Mouse (Mus musculus) MEL (cell line): Measurements from ENCODE around the gene Omt2a. TPM values are rescaled to one million over a fixed set of nuclear protein-coding genes. Genes with fewer than 3 reads are reported as not detected.

Experiments
- DNase-seq: peaks from one replicate; pipeline ENCODE4 v3.0.0; 2011; ENCODE audit warnings: low read depth, low spot score
- H3K27ac ChIP-seq: 2 replicates; pipeline ENCODE4 v1.5.1; 2012; ENCODE audit warnings: low read depth, mild to moderate bottlenecking, control low read depth, low read length, moderate library complexity; ENCODE audit not compliant: control insufficient read depth
- H3K27me3 ChIP-seq, 2 experiments: fragments of 150-350 bp in 1 of 2; sonication (generic) in 1 of 2; 2 replicates each; pipeline ENCODE4 v1.6.1; 2012; ENCODE audit warnings: low read length in 2 of 2, mild to moderate bottlenecking in 2 of 2, improper control_type of control experiment in 1 of 2, moderate library complexity in 1 of 2; ENCODE audit not compliant: insufficient read depth in 2 of 2, control insufficient read depth in 1 of 2
- H3K36me3 ChIP-seq, 2 experiments: 2 replicates each; pipeline ENCODE4 v1.6.1; 2012 to 2014; ENCODE audit warnings: low read length in 2 of 2, improper control_type of control experiment in 1 of 2, inconsistent platforms in 1 of 2, mild to moderate bottlenecking in 1 of 2; ENCODE audit not compliant: insufficient read depth in 2 of 2, control insufficient read depth in 1 of 2
- H3K4me1 ChIP-seq, 2 experiments: fragments of 150-350 bp in 1 of 2; sonication (generic) in 1 of 2; 2 replicates each; pipeline ENCODE4 v1.6.1; 2012; ENCODE audit warnings: low read length in 2 of 2, improper control_type of control experiment in 1 of 2, mild to moderate bottlenecking in 1 of 2; ENCODE audit not compliant: insufficient read depth in 2 of 2, control insufficient read depth in 1 of 2
- H3K4me3 ChIP-seq, 2 experiments: fragments of 150-350 bp in 1 of 2; sonication (generic) in 1 of 2; 2 replicates each; pipeline ENCODE4 v1.5.1; 2012; ENCODE audit warnings: low read depth in 2 of 2, low read length in 2 of 2, mild to moderate bottlenecking in 2 of 2, moderate library complexity in 2 of 2, control low read depth in 1 of 2, improper control_type of control experiment in 1 of 2; ENCODE audit not compliant: control insufficient read depth in 1 of 2, insufficient read depth in 1 of 2
- H3K79me2 ChIP-seq: 2 replicates; pipeline ENCODE4 v1.6.1; 2012; ENCODE audit warnings: mild to moderate bottlenecking, low read length, moderate library complexity; ENCODE audit not compliant: control insufficient read depth, poor library complexity, insufficient read depth
- H3K9ac ChIP-seq: 2 replicates; pipeline ENCODE4 v1.6.1; 2012; ENCODE audit warnings: low read depth, mild to moderate bottlenecking, control low read depth, low read length, moderate library complexity; ENCODE audit not compliant: control insufficient read depth, poor library complexity, severe bottlenecking
- H3K9me3 ChIP-seq: fragments of 150-350 bp; sonication (generic); replicated peaks from 2 replicates; pipeline ENCODE4 v1.6.1; 2012; ENCODE audit warnings: mild to moderate bottlenecking, low read length, improper control_type of control experiment, moderate library complexity; ENCODE audit not compliant: insufficient read depth
- CHD2 ChIP-seq: IDR thresholded peaks from 2 replicates; pipeline ENCODE4 v1.6.1; 2011; ENCODE audit warnings: low read length, improper control_type of control experiment
- E2F4 ChIP-seq: IDR thresholded peaks from 2 replicates; pipeline ENCODE4 v1.6.1; 2011; ENCODE audit warnings: low read depth, low read length, improper control_type of control experiment, borderline replicate concordance
- EP300 ChIP-seq, 2 experiments: IDR thresholded peaks; 2 replicates each; pipeline ENCODE4 v1.6.1; 2011; ENCODE audit warnings: improper control_type of control experiment in 2 of 2, low read length in 2 of 2, low read depth in 1 of 2, mild to moderate bottlenecking in 1 of 2
- GATA1 ChIP-seq: IDR thresholded peaks from 2 replicates; pipeline ENCODE4 v1.6.1; 2011; ENCODE audit warnings: low read depth, low read length, improper control_type of control experiment
- MAX ChIP-seq: IDR thresholded peaks from 2 replicates; pipeline ENCODE4 v1.6.1; 2011; ENCODE audit warnings: low read length, improper control_type of control experiment
- MAZ ChIP-seq: IDR thresholded peaks from 2 replicates; pipeline ENCODE4 v1.6.1; 2012; ENCODE audit warnings: low read depth, mild to moderate bottlenecking, inconsistent platforms, low read length, improper control_type of control experiment
- MXI1 ChIP-seq: IDR thresholded peaks from 2 replicates; pipeline ENCODE4 v1.6.1; 2011; ENCODE audit warnings: mild to moderate bottlenecking, low read depth, low read length, improper control_type of control experiment
- MYB ChIP-seq: IDR thresholded peaks from 2 replicates; pipeline ENCODE4 v1.6.1; 2011; ENCODE audit warnings: mild to moderate bottlenecking, low read depth, low read length, improper control_type of control experiment
- MYC ChIP-seq: IDR thresholded peaks from 2 replicates; pipeline ENCODE4 v1.6.1; 2011; ENCODE audit warnings: low read depth, mild to moderate bottlenecking, low read length, improper control_type of control experiment, moderate library complexity
- POLR2A ChIP-seq, 2 experiments: IDR thresholded peaks; 2 replicates each; pipeline ENCODE4 v1.6.1; 2011 to 2012; ENCODE audit warnings: low read length in 2 of 2, mild to moderate bottlenecking in 2 of 2, control low read depth in 1 of 2, improper control_type of control experiment in 1 of 2, low read depth in 1 of 2, moderate library complexity in 1 of 2; ENCODE audit not compliant: control insufficient read depth in 1 of 2, insufficient read depth in 1 of 2, poor library complexity in 1 of 2
- RCOR1 ChIP-seq: IDR thresholded peaks from 2 replicates; pipeline ENCODE4 v1.6.1; 2012; ENCODE audit warnings: low read depth, mild to moderate bottlenecking, inconsistent platforms, low read length, improper control_type of control experiment
- SIN3A ChIP-seq: IDR thresholded peaks from 2 replicates; pipeline ENCODE4 v1.6.1; 2012; ENCODE audit warnings: low read length, improper control_type of control experiment, inconsistent platforms
- SMC3 ChIP-seq: IDR thresholded peaks from 2 replicates; pipeline ENCODE4 v1.6.1; 2011; ENCODE audit warnings: low read depth, low read length, improper control_type of control experiment
- TCF12 ChIP-seq: IDR thresholded peaks from 2 replicates; pipeline ENCODE4 v1.6.1; 2014; ENCODE audit warnings: low read depth, mild to moderate bottlenecking, inconsistent platforms, low read length, improper control_type of control experiment, moderate library complexity
- UBTF ChIP-seq: IDR thresholded peaks from 2 replicates; pipeline ENCODE4 v1.6.1; 2012; ENCODE audit warnings: low read depth, mild to moderate bottlenecking, inconsistent platforms, low read length, improper control_type of control experiment, moderate library complexity, borderline replicate concordance; ENCODE audit not compliant: insufficient read depth
- ZC3H11A ChIP-seq: IDR thresholded peaks from 2 replicates; pipeline ENCODE4 v1.6.1; 2012; ENCODE audit warnings: low read depth, mild to moderate bottlenecking, inconsistent platforms, low read length, improper control_type of control experiment
- ZKSCAN1 ChIP-seq: IDR thresholded peaks from 2 replicates; pipeline ENCODE4 v1.6.1; 2012; ENCODE audit warnings: low read depth, mild to moderate bottlenecking, inconsistent platforms, low read length, improper control_type of control experiment, moderate library complexity
- ZMIZ1 ChIP-seq: IDR thresholded peaks from 2 replicates; pipeline ENCODE4 v1.6.1; 2012; ENCODE audit warnings: low read depth, mild to moderate bottlenecking, inconsistent platforms, low read length, improper control_type of control experiment, moderate library complexity
- ZNF384 ChIP-seq: IDR thresholded peaks from 2 replicates; pipeline ENCODE4 v1.6.1; 2012; ENCODE audit warnings: low read depth, mild to moderate bottlenecking, inconsistent platforms, low read length, improper control_type of control experiment
- polyA plus RNA-seq, 2 experiments: library from polyadenylated mRNA; stranded (reverse) in 1 of 2; unstranded in 1 of 2; fragments of >175 nt in 1 of 2; fragments of >200 nt in 1 of 2; gene quantifications; 2 replicates each; pipeline versions ENCODE4 v1.2.1 to v1.2.4; 2012; ENCODE audit warnings: low replicate concordance in 2 of 2, low read depth in 1 of 2; ENCODE audit not compliant: insufficient read length in 2 of 2, insufficient read depth in 1 of 2, missing spikeins in 1 of 2
- total RNA-seq: library from RNA; depleted of rRNA; stranded (reverse); fragments of 300-350 nt; gene quantifications from 2 replicates; pipeline ENCODE4 v1.2.3, GENCODE M21; 2012; rRNA removed

Gene Omt2a
- total RNA-seq, result not detected in 2 replicates
- not detected for polyA plus RNA-seq

DNA sequence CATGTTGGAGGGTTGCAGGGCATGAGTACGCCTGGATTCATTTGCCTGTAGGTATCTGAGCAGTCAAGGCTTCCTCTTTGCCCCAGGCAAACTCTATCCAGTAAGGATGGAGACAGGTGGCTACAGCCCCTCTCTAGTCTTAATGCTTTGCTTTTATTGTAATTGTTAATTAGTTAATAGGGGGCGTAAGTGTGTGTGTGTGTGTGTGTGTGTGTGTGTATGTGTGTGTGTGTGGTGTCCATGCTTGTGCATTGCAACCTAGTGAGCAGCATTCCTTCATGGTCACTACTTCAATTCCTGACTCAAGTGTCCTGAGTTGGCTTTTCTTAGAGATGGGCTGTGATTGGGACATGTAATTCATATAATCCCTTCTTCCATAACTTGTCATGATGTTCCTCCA is at the start of gene Omt2a:
Gene Omt2a, minus strand, starts transcription at position 101 of the 400 bp plus-strand sequence.
- no peak within 1 kb of the TSS for H3K9ac ChIP-seq
- H3K9me3 ChIP-seq, result no peaks in the 10 kb centered on the region
- DNase-seq, result no peak
- TF ChIP-seq ZMIZ1 (no peak), ZNF384 (no peak), UBTF (no peak), TCF12 (no peak), MAX (no peak), MYB (no peak), MXI1 (no peak), CHD2 (no peak)
- H3K4me1 ChIP-seq, result no peaks in the 10 kb centered on the region
- H3K27ac ChIP-seq, result no peak within 1 kb of the TSS
- no peaks in the 10 kb centered on the region for H3K79me2 ChIP-seq
- H3K27me3 ChIP-seq, result no peaks in the 10 kb centered on the region
- no peak within 1 kb of the TSS for H3K4me3 ChIP-seq
- no peaks in the 10 kb centered on the region for H3K36me3 ChIP-seq

- H3K27me3 ChIP-seq, result peaks cover 2% of the 10 kb centered on the region in 2 experiments; a peak in 2 of 4 replicates
- H3K4me3 ChIP-seq, result no peak overlapping the region
- H3K4me1 ChIP-seq, result peaks cover 0 to 4% of the 10 kb centered on the region in 2 experiments; a peak in 1 of 4 replicates
- TF ChIP-seq POLR2A (IDR thresholded peaks at IDR 0.05; ENCODE audit: control insufficient read depth in 1 of 2, insufficient read depth in 1 of 2, low read depth in 1 of 2, low read length in 2 of 2, poor library complexity in 1 of 2) (no peak), ZKSCAN1 (no peak), SIN3A (no peak), UBTF (no peak), E2F4 (no peak), SMC3 (no peak)
- no peak overlapping the region for H3K27ac ChIP-seq
- H3K9ac ChIP-seq, result no peak overlapping the region
- H3K9me3 ChIP-seq, result no peaks in the 10 kb centered on the region
- no peaks in the 10 kb centered on the region for H3K79me2 ChIP-seq
- no peak for DNase-seq
- peaks cover 0 to 2% of the 10 kb centered on the region in 2 experiments; a peak in 2 of 4 replicates for H3K36me3 ChIP-seq
Observed at GRCm38 (mm10) chr9:78363374-78363773, 48.8 kb upstream of the Omt2a start.

DNA sequence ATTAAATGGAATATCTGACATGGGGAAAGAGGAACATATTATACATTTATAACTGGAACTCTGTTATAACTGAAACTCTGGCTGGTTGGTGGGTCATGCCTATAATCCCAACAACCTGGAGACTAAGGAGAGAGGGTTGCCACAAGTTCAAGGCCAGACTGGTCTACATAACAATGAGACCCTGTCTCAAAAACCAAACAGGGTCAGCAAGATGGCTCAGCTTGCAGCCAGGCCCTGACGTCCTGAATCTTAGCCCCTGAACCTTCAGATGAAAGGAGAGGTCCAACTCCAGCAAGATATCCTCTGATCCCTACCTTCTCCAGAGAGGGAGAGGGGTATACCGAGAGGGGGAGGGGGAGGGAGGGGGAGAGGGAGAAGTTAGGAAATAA is 45.9 kb upstream of the Omt2a start:
- H3K9me3 ChIP-seq, result no peaks in the 10 kb centered on the region
- H3K9ac ChIP-seq, result no peak overlapping the region
- no peak overlapping the region for H3K4me3 ChIP-seq
- H3K4me1 ChIP-seq, result no peaks in the 10 kb centered on the region
- no peak overlapping the region for H3K27ac ChIP-seq
- no peaks in the 10 kb centered on the region for H3K79me2 ChIP-seq
- no peaks in the 10 kb centered on the region for H3K36me3 ChIP-seq
- no peak for DNase-seq
- peaks cover 2% of the 10 kb centered on the region in 2 experiments; a peak in 2 of 4 replicates for H3K27me3 ChIP-seq
- no peak for TF ChIP-seq GATA1
- no peak for TF ChIP-seq MAZ
- no peak for TF ChIP-seq MYC
- no peak for TF ChIP-seq ZC3H11A
- no peak for TF ChIP-seq EP300 (IDR thresholded peaks at IDR 0.05; ENCODE audit: low read depth in 1 of 2, low read length in 2 of 2)
- TF ChIP-seq RCOR1, result no peak
- no peak for TF ChIP-seq ZNF384
